Mouse (Mus musculus): Measurements from ENCODE around the gene Afap1l2.

Gene Afap1l2

GRCm38 (mm10) chr19:57006841-57007240 lies 1.2 kb downstream of the Afap1l2 start:
- DNase-seq, result peak in 1 of 2 experiments; percentile 30

DNA sequence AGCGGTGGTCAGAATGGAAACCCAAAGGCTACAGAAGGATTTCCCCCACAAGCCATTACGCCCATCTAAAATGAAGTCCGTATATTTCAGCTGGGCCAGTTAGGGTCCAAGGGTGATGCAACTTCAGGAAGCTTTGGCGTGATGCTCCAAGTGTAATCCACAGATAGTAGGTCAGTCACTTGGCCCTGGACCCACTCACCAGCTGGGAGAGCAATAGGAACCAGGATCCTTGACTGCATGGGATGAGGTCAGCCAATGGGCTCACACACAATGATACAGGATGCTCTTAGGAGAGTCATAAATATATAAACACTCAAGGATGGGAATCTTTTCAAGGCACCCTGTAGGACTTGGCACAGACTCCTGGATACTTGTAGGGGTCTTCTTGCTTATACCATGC lies 3.0 kb downstream of the Afap1l2 start:
- peak; percentile 82 to 87 for DNase-seq

DNA sequence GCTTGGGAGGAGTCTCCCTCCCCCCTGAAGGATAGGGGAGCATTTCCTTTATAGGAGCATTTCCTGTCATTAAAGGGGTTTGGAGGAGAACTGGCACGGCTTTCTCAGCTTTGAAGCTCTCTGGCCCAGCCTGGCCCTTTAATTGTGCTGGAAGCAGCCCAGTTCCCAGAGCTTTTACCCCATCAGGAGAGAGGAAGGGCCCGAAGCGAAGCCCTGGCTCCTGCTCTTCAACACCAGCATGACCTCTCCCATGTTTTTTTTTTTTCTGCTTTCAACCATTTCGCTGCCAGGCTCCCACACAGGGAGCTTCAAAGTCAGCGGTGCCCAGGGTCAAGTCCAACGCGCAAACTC lies 4.6 kb downstream of the Afap1l2 start:
- peak; percentile 69 to 76 for DNase-seq

DNA sequence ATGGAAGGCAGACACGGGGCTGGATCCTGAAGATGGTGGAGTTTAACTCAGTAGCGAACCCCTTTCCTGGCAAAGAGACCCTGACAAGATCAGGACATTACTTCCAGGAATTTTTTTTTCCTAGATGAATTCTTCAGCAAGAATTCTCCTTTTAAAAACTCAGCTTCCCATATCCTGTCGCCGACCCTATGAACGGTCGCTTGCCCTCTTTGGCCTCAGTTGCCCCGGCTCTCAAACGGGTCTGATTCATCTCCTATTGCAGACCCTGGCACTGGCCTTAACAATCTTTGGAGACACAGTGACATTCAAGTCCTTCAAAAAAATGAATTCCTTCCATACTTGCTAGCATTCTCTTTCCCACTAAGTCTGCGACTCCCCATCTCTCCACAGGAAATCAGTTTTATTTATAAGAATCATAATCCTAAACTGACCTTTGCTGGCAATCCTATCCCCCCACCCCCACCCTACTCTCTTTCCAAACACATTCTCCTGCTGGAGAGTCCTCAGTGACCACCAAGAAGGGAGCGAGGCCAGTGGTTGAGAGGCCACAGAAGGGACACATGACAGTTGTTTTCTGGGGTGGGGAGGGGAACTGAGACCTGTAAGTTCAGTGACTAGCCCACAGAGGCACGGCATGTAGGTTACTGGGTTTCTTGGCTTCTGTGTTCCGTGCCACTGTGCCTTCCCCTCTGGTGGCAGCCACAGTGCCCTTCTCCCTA lies 5.1 kb downstream of the Afap1l2 start:
- no peak for DNase-seq

DNA sequence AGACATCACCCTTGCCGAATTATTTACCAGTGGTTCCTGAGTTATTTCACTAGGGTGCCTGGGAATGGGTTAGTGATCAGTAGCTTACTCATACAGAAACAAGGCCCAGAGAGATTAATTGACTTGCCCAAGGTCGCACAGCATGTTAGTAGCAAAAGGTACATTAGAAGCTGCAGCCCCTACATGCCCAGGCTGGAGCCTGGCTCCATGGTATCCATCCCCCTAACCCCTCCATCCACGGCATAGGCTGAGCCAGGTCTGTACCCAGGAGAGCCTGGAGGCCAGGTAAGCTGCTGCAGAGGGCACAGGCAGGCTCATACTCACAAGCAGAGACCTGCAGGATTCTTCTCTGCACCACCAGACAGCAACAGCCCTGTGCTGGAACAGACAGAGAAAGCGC lies 6.1 kb downstream of the Afap1l2 start:
- DNase-seq, result no peak

- DNase-seq, result no peak
These were observed 7.4 kb downstream of the Afap1l2 start for GRCm38 (mm10) chr19:57000592-57000991.

- DNase-seq, result peak in 1 of 2 experiments; percentile 54
These were observed 8.2 kb downstream of the Afap1l2 start for GRCm38 (mm10) chr19:56999781-57000180.

- DNase-seq, result peak in 1 of 2 experiments; percentile 53
These were observed 9.1 kb downstream of the Afap1l2 start for GRCm38 (mm10) chr19:56998910-56999309.

GRCm38 (mm10) chr19:56998331-56998730 lies 9.7 kb downstream of the Afap1l2 start:
- no peak for DNase-seq

DNA sequence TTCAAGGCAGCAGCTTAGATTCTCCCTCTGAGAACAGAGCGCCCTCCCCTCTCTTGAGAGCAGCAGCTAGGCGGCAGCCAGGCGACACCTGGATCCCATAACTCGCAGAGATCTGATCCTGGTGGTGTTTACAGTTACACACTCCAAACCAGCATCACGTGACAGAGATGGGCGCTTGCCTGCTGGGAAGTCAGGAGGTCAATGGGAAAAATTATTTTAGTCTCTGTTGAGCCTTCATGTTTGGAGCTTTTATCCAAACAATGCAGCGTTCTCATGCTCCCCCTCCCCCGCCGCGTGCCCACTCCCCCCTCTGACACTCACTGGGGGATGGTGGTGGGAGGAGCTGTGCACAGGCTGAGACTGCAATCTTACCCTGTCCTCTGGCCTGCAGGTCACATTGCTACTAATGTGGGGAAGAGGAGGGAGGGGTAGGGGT lies 10.8 kb downstream of the Afap1l2 start:
- peak in 1 of 2 experiments; percentile 32 for DNase-seq

- DNase-seq, result no peak
These were observed 12.6 kb downstream of the Afap1l2 start for GRCm38 (mm10) chr19:56995441-56995840.

GRCm38 (mm10) chr19:56994653-56995052 lies 13.4 kb downstream of the Afap1l2 start:
- no peak for DNase-seq

DNA sequence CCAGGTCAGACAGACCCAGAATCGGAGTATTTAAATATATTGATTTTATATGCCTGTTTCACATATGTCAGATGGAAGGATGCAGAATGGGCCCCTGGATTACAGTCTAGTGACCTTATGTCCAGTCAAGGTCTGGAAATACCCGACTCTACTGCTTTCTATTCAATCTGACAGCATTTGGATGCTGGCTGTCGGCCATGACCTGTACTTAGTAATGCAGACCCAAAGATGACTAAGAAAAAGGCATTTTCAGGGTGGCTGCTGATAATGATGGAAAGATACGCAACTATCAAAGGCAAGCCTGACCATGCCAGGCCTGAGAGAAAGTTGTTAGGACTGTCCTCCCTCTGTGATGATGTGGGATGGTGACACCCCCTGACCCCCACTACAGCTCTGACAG lies 14.3 kb downstream of the Afap1l2 start:
- no peak for DNase-seq

DNA sequence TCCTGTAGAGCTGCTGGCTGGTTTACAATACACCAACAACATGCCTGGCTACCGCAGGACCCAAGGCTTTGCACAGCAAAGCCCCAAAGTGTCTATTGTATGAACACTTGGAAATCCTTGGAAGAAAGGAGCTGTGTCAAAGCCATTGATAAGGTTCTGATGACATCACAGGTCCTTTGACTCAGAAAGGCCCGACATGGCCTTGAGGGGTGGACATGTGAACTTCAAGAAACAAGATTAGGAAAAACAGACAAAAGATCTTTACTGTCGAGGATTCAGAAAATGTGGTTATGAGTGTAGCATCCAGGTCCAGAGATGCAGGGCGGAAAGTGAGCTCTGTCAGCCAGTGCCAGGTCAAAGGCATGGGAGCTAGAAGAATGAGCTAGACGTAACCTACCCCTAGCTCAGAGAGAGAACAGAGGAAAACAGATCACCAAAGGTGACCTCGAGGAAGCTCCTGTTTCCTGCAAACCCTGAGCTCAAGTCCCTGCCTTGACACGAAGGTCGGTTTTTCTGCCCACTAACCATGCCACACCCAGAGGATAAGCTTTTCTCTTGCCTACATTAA lies 15.0 kb downstream of the Afap1l2 start:
- no peak for DNase-seq

DNA sequence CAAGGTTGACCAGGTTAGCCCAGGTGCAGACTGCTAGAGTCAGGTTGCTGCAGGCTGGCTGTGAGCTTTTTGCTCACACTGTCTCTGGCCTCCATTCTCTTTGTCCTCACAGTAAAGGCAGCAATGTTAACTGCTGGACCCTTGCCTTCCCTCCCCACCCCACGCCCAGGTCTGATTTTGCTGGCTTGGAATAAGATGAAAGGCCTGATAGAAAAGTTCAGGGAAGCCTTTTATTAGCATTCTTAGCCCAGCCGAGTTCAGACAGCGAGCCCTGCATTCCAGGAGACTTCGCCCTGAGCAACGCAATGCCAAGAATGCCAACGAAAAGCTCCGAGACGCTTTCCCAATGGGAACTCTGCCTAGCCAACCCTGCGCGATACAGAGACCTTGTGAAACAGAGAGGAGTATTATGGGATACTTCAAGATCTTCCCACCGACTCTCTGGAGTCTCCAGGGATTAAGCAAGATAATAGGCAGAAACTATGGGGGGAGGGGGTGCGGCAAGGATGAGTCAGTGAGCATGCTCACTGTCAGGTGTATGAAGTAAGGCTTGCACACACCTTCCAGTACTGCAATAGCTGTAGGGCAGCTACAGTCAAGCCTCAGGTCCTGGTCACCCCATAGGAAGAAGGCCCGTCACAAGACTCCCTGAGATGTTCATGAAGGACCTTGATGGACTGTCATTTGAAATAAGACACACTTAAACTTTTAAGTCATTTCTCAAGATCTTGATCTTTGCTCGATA lies 17.5 kb downstream of the Afap1l2 start:
- DNase-seq, result peak in 1 of 2 experiments; percentile 18

- peak in 1 of 2 experiments; percentile 22 for DNase-seq
These were observed 18.9 kb downstream of the Afap1l2 start for GRCm38 (mm10) chr19:56989171-56989570.

DNA sequence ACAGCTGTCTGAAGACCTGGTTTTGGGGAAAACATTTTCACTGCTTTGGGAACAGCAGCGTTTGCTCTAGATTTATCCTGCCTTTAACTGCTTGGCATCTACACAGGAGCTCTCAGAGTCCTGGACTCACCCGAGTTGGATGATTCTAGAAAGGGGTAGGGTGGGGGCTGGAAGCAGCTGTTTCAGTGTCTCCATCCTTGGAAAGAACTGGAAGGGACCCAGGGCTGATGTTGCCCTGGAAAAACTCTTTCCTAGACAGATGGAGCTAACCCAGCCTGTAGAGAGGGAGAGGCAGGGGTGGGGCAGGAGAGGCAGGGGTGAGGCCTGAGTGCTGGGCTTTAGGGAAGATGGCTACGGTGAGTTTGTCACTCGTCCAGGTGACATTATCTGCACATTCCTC lies 23.8 kb downstream of the Afap1l2 start:
- peak in 1 of 2 experiments; percentile 58 for DNase-seq

DNA sequence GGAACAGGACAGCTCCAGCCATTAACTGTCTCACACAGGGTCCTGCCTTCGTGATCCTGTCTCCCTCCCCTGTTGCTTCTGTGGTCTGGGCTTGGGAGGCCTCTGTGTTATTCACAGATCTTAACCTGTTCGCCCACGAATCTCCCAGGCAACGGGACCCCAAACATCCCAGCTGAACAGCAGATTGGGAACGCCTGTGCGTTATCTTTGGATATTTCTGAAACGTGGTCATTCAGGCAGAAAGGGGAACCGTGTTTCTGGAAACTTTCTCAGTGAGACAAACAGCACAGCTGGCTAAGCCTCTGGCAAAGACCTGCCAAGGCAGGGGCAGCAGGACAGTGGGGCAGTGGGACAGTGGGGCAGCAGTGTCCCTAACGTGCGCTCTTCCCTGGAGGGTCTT lies 24.3 kb downstream of the Afap1l2 start:
- DNase-seq, result no peak

DNA sequence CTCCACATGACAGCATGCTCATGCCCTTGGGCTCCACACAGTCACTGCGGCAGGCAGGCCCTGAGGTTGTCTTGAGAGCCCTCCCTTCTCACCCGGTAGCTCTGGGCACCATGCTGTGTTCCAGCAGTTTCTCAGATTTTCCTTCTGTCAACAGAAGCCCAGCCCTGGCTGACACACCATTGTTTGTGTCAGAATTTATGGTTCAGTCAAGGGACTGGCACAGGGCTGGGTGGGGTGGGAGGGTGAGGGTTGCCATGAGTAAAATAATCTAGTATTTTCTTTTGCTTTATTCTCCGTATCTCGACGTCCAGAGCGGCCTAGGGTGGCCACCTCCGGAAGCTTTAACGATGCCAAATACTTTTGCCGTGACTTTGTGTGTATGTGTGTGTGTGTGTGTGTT lies 26.3 kb downstream of the Afap1l2 start:
- no peak for DNase-seq

DNA sequence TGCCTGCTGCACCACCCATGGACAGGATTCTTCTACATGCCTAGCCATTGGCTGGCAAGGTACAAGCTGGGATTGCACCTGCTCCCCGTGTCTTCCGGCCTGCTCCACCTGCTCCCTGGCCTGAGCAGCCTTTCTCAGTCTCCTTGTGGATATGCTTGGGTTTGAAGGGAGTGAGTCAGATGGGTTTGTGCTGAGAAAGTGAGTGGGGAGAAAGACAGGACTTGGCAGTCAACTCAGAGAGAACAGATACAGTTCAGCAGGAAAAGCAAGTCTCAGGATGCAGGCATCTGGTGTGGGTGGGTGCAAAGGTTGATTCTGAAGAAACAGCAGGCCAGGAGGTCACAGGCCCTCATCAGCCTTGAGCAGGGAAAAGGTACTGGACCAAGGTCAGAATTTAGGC lies 27.2 kb downstream of the Afap1l2 start:
- DNase-seq, result peak in 1 of 2 experiments; percentile 47

DNA sequence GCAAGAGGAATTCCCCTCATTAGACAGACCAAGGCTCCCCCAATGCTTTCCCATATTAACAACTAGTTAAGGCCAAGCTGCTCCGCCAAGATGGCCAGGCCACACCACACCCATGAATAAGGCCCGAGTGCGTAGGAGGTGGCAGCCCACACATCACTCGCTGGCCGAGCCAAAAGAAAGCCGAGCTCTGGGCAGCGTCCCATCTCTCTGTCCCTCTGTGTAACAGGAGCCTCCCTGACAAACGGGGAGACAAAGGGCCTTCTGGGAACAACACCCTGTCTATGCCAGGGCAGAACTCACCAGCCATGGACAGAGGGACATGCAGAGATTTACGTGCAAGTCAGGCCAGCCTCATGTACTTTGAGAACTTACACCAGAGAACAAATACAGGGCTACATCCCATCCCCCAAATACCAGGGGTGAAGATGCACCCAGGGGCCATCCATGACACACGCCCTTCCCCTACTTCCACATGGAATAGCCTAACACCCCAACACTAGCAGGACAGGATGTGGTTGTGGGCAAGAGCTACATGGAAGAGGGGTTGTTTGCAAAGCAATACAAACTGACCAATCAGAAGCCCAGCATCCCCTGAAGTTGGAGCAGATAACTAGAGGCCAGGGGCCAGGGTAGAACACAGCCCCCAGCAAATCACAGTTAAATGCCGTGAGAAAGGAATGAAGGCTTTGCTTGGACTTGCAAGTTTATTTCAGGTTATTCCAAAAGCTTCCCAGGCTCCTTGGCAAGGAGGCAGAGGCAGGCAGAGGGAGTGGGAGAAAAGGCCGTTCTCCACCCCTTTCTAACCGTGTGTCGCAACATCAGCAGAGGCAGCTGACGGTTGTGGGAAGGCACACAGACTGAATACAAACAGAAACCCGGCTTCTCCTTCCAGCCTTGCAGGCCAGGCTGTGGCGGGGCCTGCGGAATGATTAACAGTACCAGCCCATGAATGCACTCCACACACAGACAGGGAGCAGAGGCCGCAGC lies 30.8 kb downstream of the Afap1l2 start:
- DNase-seq, result peak; percentile 60 to 66

- no peak for DNase-seq
These were observed 31.5 kb downstream of the Afap1l2 start for GRCm38 (mm10) chr19:56976515-56976914.

GRCm38 (mm10) chr19:56975502-56975901 lies 32.5 kb downstream of the Afap1l2 start:
- DNase-seq, result peak in 1 of 2 experiments; percentile 24
